Mouse (Mus musculus) G1E (cell line): ENCODE results near the gene Cfap43. TPM values are rescaled to one million over a fixed set of nuclear protein-coding genes. Genes with fewer than 3 reads are reported as not detected.

Experiments
- ATAC-seq: 2 replicates; pipeline ENCODE4 v1.8.0; 2016; ENCODE audit warnings: mild to moderate bottlenecking; ENCODE audit not compliant: insufficient number of reproducible peaks, poor library complexity, low FRiP score, severe bottlenecking; ENCODE audit errors: extremely low read depth
- DNase-seq: peaks from one replicate; pipeline ENCODE4 v3.0.0; 2012; ENCODE audit warnings: low spot score
- H3K27me3 ChIP-seq: 2 replicates; pipeline ENCODE4 v1.6.1; 2012; ENCODE audit warnings: mild to moderate bottlenecking, low read length, inconsistent platforms; ENCODE audit not compliant: insufficient read depth
- H3K36me3 ChIP-seq: replicated peaks from 2 replicates; pipeline ENCODE3; 2012; ENCODE audit warnings: mild to moderate bottlenecking, inconsistent platforms
- H3K4me1 ChIP-seq: 2 replicates; pipeline ENCODE4 v1.6.1; 2012; ENCODE audit warnings: low read depth, low read length, inconsistent platforms, mixed read lengths; ENCODE audit not compliant: insufficient read depth
- H3K4me3 ChIP-seq: 2 replicates; pipeline ENCODE4 v1.5.1; 2012; ENCODE audit warnings: low read depth, mild to moderate bottlenecking, inconsistent platforms, low read length, moderate library complexity, mixed read lengths
- H3K9me3 ChIP-seq: replicated peaks from 2 replicates; pipeline ENCODE4 v1.6.1; 2012; ENCODE audit warnings: inconsistent platforms
- CTCF ChIP-seq: IDR thresholded peaks from 2 replicates; pipeline ENCODE4 v1.5.1; 2012; ENCODE audit warnings: low read depth, low read length, inconsistent platforms, mixed read lengths
- GATA1 ChIP-seq: IDR thresholded peaks from 2 replicates; pipeline ENCODE4 v1.6.1; 2012; ENCODE audit warnings: borderline replicate concordance, low read length, inconsistent platforms, mixed read lengths
- GATA2 ChIP-seq: IDR thresholded peaks from 2 replicates; pipeline ENCODE4 v1.6.1; 2012; ENCODE audit warnings: low read depth, low read length, inconsistent platforms, borderline replicate concordance
- POLR2AphosphoS5 ChIP-seq: IDR thresholded peaks from 2 replicates; pipeline ENCODE4 v1.6.1; 2012; ENCODE audit warnings: low read depth, low read length, inconsistent platforms; ENCODE audit not compliant: insufficient replicate concordance
- TAL1 ChIP-seq: conservative IDR thresholded peaks from 2 replicates; pipeline ENCODE4 v1.6.1; 2012; ENCODE audit warnings: low read depth, low read length, inconsistent platforms, mixed read lengths
- polyA plus RNA-seq: library from polyadenylated mRNA; stranded (reverse); fragments of >175 nt; gene quantifications from 2 replicates; pipeline ENCODE4 v1.2.3, GENCODE M21; 2012
- total RNA-seq, 2 experiments: library from RNA; stranded (forward) in 1 of 2; stranded (reverse) in 1 of 2; fragments of 200-1000 nt in 1 of 2; fragments of >200 nt in 1 of 2; fragmentation: Nextera tagmentation in 1 of 2; gene quantifications; 2 replicates each; pipeline ENCODE4 v1.2.3; 2014 to 2017

Gene Cfap43
- total and polyA plus RNA-seq, 3 experiments = 0.05 TPM; not detected in 2

DNA sequence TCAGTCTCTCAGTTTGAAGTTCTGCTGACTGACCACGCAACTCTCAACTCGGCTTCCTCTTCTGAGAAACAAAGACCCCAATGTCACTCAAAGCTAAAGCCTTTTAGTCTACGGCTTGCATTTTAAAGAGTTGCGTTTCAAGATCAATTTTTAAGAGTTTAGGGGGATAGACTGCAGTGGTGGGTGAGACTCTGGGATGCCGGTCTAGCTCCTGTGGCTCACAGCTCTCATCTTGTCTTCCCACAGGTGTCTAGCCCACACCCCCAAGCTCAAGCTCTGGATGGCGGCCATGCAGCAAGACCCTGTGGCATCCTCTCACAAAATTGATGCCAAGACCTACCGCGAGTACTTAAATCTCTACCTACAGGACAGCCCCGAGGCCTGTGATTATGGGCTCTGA is 55.0 kb downstream of the Cfap43 start:
- Histone ChIP-seq H3K4me1 (peaks cover 7% of the 10 kb centered on the region; the same call in 1 of the 2 replicates), H3K27me3 (no peaks in the 10 kb centered on the region), H3K4me3 (no peak overlapping the region), H3K36me3 (peaks cover 26% of the 10 kb centered on the region), H3K9me3 (peaks cover 7% of the 10 kb centered on the region; the same call in 1 of the 2 replicates)
- no peak for TF ChIP-seq GATA2
- no peak for TF ChIP-seq CTCF
- no peak for TF ChIP-seq TAL1
- no peak for TF ChIP-seq GATA1
- no peak for TF ChIP-seq POLR2AphosphoS5
- ATAC-seq = no peak
- no peak for DNase-seq

DNA sequence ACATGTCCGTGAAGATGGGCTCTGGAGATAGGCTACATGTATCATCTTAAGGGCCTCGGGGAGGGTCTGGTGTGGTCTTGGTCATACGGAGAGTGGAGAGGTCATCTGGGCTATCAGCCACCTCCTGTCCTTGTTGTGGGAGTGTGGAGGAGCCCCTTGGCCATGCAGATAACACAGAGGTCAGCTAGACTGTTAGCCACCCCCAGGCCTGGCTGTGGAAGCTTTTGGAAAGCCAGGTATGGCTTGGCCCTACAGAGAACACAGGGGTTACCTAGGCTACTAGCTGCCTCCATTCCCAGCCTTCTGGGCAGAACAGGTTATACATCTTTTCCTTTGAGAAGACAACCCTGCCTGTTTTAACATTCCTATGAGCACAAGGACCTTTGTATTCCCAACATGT is 56.5 kb downstream of the Cfap43 start:
- peaks cover 7% of the 10 kb centered on the region; the same call in 1 of the 2 replicates for H3K4me1 ChIP-seq
- H3K27me3 ChIP-seq = no peaks in the 10 kb centered on the region
- DNase-seq = no peak
- H3K4me3 ChIP-seq = no peak overlapping the region
- peaks cover 40% of the 10 kb centered on the region for H3K36me3 ChIP-seq
- TF ChIP-seq CTCF (no peak), POLR2AphosphoS5 (no peak), TAL1 (no peak), GATA2 (no peak), GATA1 (no peak)
- peaks cover 14% of the 10 kb centered on the region for H3K9me3 ChIP-seq
- ATAC-seq = no peak

DNA sequence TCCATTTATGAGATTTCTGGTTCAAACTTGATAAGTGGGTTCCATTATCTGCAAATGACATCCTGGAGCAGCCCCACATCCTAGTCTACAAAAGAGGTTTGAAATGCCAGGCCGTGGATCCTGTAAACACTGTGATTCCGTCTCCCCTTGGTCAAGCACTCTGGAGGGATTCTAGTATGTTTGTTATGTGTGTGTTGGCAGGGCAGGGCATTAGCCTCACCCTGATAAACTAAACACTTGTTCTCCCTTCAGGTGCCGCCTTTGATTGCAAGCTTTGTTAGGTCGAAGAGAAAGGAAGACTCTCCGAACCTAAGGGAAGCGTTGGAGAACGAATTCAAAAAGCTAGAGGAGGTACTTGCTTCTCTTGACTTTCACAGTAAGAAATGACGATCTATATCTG is 59.9 kb downstream of the Cfap43 start:
- no peak for DNase-seq
- H3K9me3 ChIP-seq = peaks cover 17% of the 10 kb centered on the region
- no peak overlapping the region for H3K4me3 ChIP-seq
- H3K4me1 ChIP-seq = peaks cover 11% of the 10 kb centered on the region
- H3K36me3 ChIP-seq = peaks cover 42% of the 10 kb centered on the region
- no peaks in the 10 kb centered on the region for H3K27me3 ChIP-seq
- TF ChIP-seq TAL1 (no peak), GATA2 (no peak), CTCF (no peak), GATA1 (no peak), POLR2AphosphoS5 (no peak)
- no peak for ATAC-seq

- Histone ChIP-seq H3K4me1 (peaks cover 11% of the 10 kb centered on the region), H3K4me3 (no peak overlapping the region), H3K9me3 (peaks cover 16% of the 10 kb centered on the region), H3K36me3 (peaks cover 38% of the 10 kb centered on the region), H3K27me3 (no peaks in the 10 kb centered on the region)
- DNase-seq (no peak), ATAC-seq (no peak)
- TF ChIP-seq CTCF (no peak), GATA1 (no peak), GATA2 (no peak), POLR2AphosphoS5 (no peak), TAL1 (no peak)
These were observed 60.8 kb downstream of the Cfap43 start for GRCm38 (mm10) chr19:47857957-47858942.

GRCm38 (mm10) chr19:47854796-47855783 is 64.0 kb downstream of the Cfap43 start, which contains the start of gene Gsto1:
TSS of gene Gsto1 (plus strand) at chr19:47854970.
- Histone ChIP-seq H3K4me1 (peaks cover 11% of the 10 kb centered on the region), H3K27me3 (no peaks in the 10 kb centered on the region), H3K36me3 (peaks cover 25% of the 10 kb centered on the region), H3K4me3 (peak within 1 kb of the TSS; percentile 75), H3K9me3 (peaks cover 14% of the 10 kb centered on the region)
- DNase-seq (peak; percentile 45), ATAC-seq (peak; percentile 80)
- TF ChIP-seq TAL1 = no peak
- no peak for TF ChIP-seq GATA1
- TF ChIP-seq CTCF = no peak
- no peak for TF ChIP-seq GATA2
- TF ChIP-seq POLR2AphosphoS5 = no peak
